Mouse (Mus musculus) liver, embryonic 16.5 days (tissue): ENCODE measurements around the gene Pld4. TPM values are rescaled to one million over a fixed set of nuclear protein-coding genes. Genes with fewer than 3 reads are reported as not detected.

Source experiments
- ATAC-seq: fragments of 200-750 bp; cut with Nextera tagmentation; 2 replicates; pipeline ENCODE4 v1.8.0; 2017; ENCODE audit warnings: low read depth, mild to moderate bottlenecking, moderate number of reproducible peaks, moderate library complexity
- H3K27ac ChIP-seq: fragments of 300-500 bp; sonication (generic); 2 replicates; pipeline ENCODE4 v1.5.1; 2014; ENCODE audit warnings: mild to moderate bottlenecking, low read length
- H3K27me3 ChIP-seq: fragments of 300-500 bp; sonication (generic); 2 replicates; pipeline ENCODE4 v1.6.1; 2014; ENCODE audit warnings: low read depth, low read length, mixed read lengths; ENCODE audit not compliant: control insufficient read depth, insufficient read depth
- H3K36me3 ChIP-seq: fragments of 300-500 bp; sonication (generic); 2 replicates; pipeline ENCODE4 v1.6.1; 2014; ENCODE audit warnings: mild to moderate bottlenecking; ENCODE audit not compliant: control insufficient read depth, insufficient read depth
- H3K4me1 ChIP-seq: fragments of 300-500 bp; sonication (generic); 2 replicates; pipeline ENCODE4 v1.6.1; 2014; ENCODE audit warnings: low read depth, low read length, mixed read lengths; ENCODE audit not compliant: control insufficient read depth
- H3K4me2 ChIP-seq: fragments of 300-500 bp; sonication (generic); 2 replicates; pipeline ENCODE4 v1.6.1; 2014; ENCODE audit warnings: low read depth, low read length, mixed read lengths
- H3K4me3 ChIP-seq: fragments of 300-500 bp; sonication (generic); 2 replicates; pipeline ENCODE4 v1.5.1; 2014; ENCODE audit warnings: low read depth, mild to moderate bottlenecking, low read length
- H3K9ac ChIP-seq: fragments of 300-500 bp; sonication (generic); 2 replicates; pipeline ENCODE4 v1.6.1; 2014; ENCODE audit warnings: low read depth, low read length
- H3K9me3 ChIP-seq: fragments of 300-500 bp; sonication (generic); replicated peaks from 2 replicates; pipeline ENCODE4 v1.6.1; 2016; ENCODE audit warnings: low read length; ENCODE audit not compliant: control insufficient read depth
- whole genome bisulfite sequencing: fragments of 180-500 bp; shearing (Covaris S2); extraction: QIAGEN DNeasy Blood & Tissue Kit; methylation state at CpG from one replicate; pipeline ENCODE4 v1.1.7; 2014; ENCODE audit not compliant: insufficient replicate concordance; 5-methylcytosine and 5-hydroxymethylcytosine counted together
- polyA plus RNA-seq: library from polyadenylated mRNA; unstranded; fragments of >200 nt; fragmentation: Nextera tagmentation; extraction: Ambion mirVana; gene quantifications from 2 replicates; pipeline ENCODE4 v1.2.1, GENCODE M21; 2015

Gene Pld4
- polyA plus RNA-seq, 1 experiment from 2014 or later: 20.3 TPM

GRCm38 (mm10) chr12:112793601-112794355 lies 33.3 kb downstream of the Pld4 start:
- Histone ChIP-seq H3K9me3 (no peaks in the 10 kb centered on the region), H3K27ac (no peak overlapping the region), H3K4me2 (no peak overlapping the region), H3K4me3 (no peak overlapping the region), H3K9ac (no peak overlapping the region), H3K4me1 (no peaks in the 10 kb centered on the region), H3K36me3 (no peaks in the 10 kb centered on the region), H3K27me3 (peaks cover 8% of the 10 kb centered on the region; the same call in 1 of the 2 replicates)
- ATAC-seq: no peak
- 57% methylated on average over 13 of the region's 13 CpGs for WGBS

GRCm38 (mm10) chr12:112794356-112794816 lies 33.9 kb downstream of the Pld4 start:
- Histone ChIP-seq H3K9me3 (no peaks in the 10 kb centered on the region), H3K4me1 (no peaks in the 10 kb centered on the region), H3K9ac (no peak overlapping the region), H3K4me2 (no peak overlapping the region), H3K4me3 (no peak overlapping the region), H3K36me3 (no peaks in the 10 kb centered on the region), H3K27me3 (peaks cover 8% of the 10 kb centered on the region; the same call in 1 of the 2 replicates), H3K27ac (no peak overlapping the region)
- 34% methylated on average over 7 of the region's 7 CpGs for WGBS
- no peak for ATAC-seq

DNA sequence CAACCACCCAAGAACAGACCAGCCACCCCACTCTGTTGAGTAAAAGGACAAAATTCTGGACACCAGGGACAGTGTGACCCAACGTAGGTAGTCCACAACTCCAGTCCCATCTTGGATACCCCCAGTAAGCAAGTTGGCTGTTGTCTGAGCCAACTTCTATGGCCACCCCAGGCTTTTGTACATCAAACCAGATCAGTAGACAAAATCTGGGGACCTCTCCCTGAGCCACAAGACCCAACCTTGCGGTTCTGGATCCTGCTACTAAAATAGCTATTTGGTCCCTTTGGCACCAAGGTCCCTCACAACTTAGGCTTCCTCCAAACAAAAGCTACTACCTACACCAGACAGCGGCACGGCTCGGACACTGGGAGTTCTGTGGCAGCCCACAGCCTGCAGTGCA lies 34.5 kb downstream of the Pld4 start:
- Histone ChIP-seq H3K9ac (no peak overlapping the region), H3K27me3 (peaks cover 8% of the 10 kb centered on the region; the same call in 1 of the 2 replicates), H3K4me2 (no peak overlapping the region), H3K27ac (no peak overlapping the region), H3K4me3 (no peak overlapping the region), H3K9me3 (no peaks in the 10 kb centered on the region), H3K4me1 (no peaks in the 10 kb centered on the region), H3K36me3 (no peaks in the 10 kb centered on the region)
- ATAC-seq: no peak
- WGBS: 60% methylated on average over 5 of the region's 5 CpGs

- Histone ChIP-seq H3K27ac (no peak overlapping the region), H3K4me1 (no peaks in the 10 kb centered on the region), H3K9ac (no peak overlapping the region), H3K27me3 (peaks cover 8% of the 10 kb centered on the region; the same call in 1 of the 2 replicates), H3K36me3 (no peaks in the 10 kb centered on the region), H3K9me3 (no peaks in the 10 kb centered on the region), H3K4me3 (no peak overlapping the region), H3K4me2 (no peak overlapping the region)
- ATAC-seq: no peak
- 31% methylated on average over 18 of the region's 18 CpGs for WGBS
Measured at GRCm38 (mm10) chr12:112795466-112796104, 35.1 kb downstream of the Pld4 start.

DNA sequence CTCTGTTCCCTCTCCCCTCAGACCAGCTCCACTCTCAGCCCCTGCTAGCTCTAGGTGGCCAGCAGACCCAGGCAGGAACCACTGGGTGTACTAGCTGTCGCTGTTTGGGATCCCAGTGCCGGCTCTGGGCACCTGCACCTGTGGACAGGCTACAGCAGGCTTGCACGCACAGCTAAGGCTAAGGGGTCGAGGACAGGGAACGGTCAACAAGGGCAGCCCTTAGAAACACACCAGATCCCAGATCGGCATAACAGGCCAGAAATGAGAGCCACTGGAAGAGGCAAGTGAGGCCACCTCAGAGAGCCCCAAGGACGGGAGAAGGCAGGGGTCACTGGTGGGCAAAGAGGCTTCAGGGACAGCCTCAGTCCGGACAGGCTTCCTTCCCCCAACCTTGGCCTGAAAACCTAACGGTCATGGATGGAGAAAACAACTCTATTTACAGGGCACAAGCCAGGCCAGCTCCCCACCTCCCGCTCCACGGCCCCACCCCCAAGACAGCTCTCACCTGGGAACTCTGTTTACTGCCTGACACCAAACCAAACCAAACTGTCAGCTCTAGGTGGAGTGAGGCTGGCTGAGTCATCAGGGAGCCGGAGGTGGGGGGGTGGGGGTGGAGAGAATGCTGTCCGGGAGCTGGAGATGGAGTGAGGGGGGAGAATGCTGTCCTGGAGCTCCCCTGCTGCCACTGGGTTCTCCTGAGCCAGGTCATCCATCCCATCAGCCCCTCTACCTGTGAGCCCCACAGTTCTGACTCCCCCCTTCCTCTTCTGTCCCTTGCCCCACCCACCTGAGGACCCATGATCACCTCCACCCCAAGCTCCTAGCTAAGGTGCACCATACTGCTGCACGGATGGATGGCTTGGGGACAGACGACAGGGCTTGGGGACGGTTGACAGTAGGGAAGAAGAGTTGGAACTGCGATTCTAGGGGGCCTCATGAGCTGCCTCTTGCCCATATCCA lies 36.4 kb downstream of the Pld4 start:
- H3K4me1 ChIP-seq: no peaks in the 10 kb centered on the region
- 36% methylated on average over 17 of the region's 17 CpGs for WGBS
- no peaks in the 10 kb centered on the region for H3K9me3 ChIP-seq
- H3K27me3 ChIP-seq: peaks cover 19% of the 10 kb centered on the region
- H3K4me2 ChIP-seq: no peak overlapping the region
- ATAC-seq: no peak
- no peak overlapping the region for H3K27ac ChIP-seq
- H3K36me3 ChIP-seq: no peaks in the 10 kb centered on the region
- no peak overlapping the region for H3K4me3 ChIP-seq
- no peak overlapping the region for H3K9ac ChIP-seq

DNA sequence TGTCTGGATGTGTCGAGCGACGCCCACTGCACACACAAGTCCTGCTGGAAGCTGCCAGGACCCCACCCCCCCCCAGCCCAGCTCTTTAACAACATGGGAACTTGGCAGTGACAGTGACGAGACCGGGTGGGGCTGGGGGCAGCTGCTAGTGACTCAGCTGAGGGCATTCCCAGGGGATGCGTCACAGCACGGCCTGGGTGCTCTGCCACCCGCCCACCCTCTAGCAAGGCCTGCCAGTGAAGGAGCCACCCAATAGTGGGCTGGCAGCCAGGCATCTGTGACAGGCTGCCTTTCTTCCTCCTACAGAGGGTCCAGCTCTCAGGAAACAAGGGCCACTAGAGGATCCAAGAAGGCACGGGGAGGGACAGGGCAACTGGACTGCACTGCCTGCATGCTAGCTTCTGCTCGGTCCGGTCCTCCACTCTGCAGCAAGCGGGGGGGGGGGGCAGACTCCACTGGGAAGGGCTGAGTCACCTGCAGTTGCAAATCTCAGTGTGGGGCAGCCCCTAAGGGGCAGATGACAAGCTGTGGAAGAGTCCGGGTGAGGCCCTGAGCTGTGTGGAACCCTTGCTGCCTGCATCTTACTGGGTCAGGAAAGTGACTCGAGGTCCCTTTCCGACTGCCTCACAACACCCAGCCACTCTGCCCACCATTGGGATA lies 37.3 kb downstream of the Pld4 start:
- ATAC-seq: no peak
- Histone ChIP-seq H3K4me3 (no peak overlapping the region), H3K9me3 (no peaks in the 10 kb centered on the region), H3K9ac (no peak overlapping the region), H3K4me1 (no peaks in the 10 kb centered on the region; the same call in 1 of the 2 replicates), H3K27ac (no peak overlapping the region), H3K27me3 (peaks cover 29% of the 10 kb centered on the region), H3K36me3 (no peaks in the 10 kb centered on the region), H3K4me2 (no peak overlapping the region)
- WGBS: 48% methylated on average over 15 of the region's 15 CpGs

GRCm38 (mm10) chr12:112798332-112798681 lies 37.9 kb downstream of the Pld4 start:
- Histone ChIP-seq H3K27ac (no peak overlapping the region), H3K4me1 (no peaks in the 10 kb centered on the region; the same call in 1 of the 2 replicates), H3K9me3 (no peaks in the 10 kb centered on the region)

DNA sequence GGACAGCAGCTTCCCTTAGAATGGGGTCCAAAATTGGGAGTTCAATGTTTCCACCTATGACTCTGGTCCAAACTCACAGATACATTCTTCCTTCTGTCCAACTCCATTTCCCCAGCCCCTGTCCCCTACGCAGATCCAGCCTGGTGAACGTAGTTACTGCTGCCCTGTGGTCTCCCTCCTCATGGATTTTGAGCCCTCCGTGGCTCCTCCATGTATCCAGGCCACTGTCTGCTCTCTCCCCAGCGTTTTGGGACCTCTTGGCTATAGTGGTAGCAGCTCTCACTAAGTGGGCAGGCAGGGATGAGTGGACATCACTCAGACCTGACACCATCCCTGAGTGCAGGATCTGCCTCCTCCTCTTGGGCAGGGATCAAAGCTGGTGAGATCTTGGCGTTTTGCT lies 38.3 kb downstream of the Pld4 start:
- ATAC-seq: no peak
- H3K4me1 ChIP-seq: no peaks in the 10 kb centered on the region; the same call in 1 of the 2 replicates
- H3K4me2 ChIP-seq: no peak overlapping the region
- 48% methylated on average over 5 of the region's 5 CpGs for WGBS
- H3K27ac ChIP-seq: no peak overlapping the region
- no peaks in the 10 kb centered on the region for H3K36me3 ChIP-seq
- no peak overlapping the region for H3K4me3 ChIP-seq
- H3K27me3 ChIP-seq: peaks cover 36% of the 10 kb centered on the region
- H3K9me3 ChIP-seq: no peaks in the 10 kb centered on the region
- no peak overlapping the region for H3K9ac ChIP-seq

More at GRCm38 (mm10) chr12:112798332-112798681, 37.9 kb downstream of the Pld4 start:
- Histone ChIP-seq H3K4me3 (no peak overlapping the region), H3K27me3 (peaks cover 34% of the 10 kb centered on the region), H3K9ac (no peak overlapping the region), H3K4me2 (no peak overlapping the region), H3K36me3 (no peaks in the 10 kb centered on the region)
- 41% methylated on average over 5 of the region's 5 CpGs for WGBS
- ATAC-seq: no peak
